Mouse (Mus musculus): Measurements from ENCODE around the gene Zfp111. TPM values are rescaled to one million over a fixed set of nuclear protein-coding genes. Genes with fewer than 3 reads are reported as not detected.

The Zfp111 gene
- polyA plus RNA-seq, 1 experiment, result 2.2 TPM

DNA sequence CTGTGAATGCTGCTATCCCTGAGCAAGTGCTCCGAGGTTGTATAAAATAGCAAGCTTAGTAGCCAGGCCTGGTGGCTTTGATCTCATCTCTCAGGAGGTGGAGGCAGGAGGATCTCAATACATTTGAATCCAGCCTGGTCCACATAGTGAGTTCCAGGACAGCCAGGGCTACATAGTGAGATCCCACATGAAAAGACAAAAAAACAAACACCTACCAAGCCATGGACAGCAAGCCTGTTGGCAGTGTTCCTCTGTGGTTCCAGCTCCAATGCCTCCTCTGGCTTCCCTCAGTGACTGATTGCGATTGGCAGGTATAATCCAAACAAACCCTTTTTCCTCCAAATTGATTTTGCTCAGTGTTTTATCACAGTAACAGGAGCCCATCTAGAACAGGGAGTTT, 947 bp downstream of the Zfp111 start:
- H3K27ac ChIP-seq (ENCODE audit: insufficient read depth, low read depth, low read length), result no peak overlapping the region
- H3K27me3 ChIP-seq (replicated peaks; ENCODE audit: control insufficient read depth, insufficient read depth, low read length), result no peaks in the 10 kb centered on the region
- 81% methylated on average over 2 of the region's 2 CpGs for WGBS
- H3K4me1 ChIP-seq (ENCODE audit: control insufficient read depth, insufficient read depth, low read length), result no peaks in the 10 kb centered on the region
- TF ChIP-seq CTCF (conservative IDR thresholded peaks at IDR 0.05; ENCODE audit: insufficient read depth, insufficient read length, low read depth, low read length), result no peak
- no peaks in the 10 kb centered on the region for H3K36me3 ChIP-seq (ENCODE audit: control insufficient read depth, insufficient read depth, low read length)
- no peak overlapping the region for H3K4me3 ChIP-seq (ENCODE audit: insufficient read depth, low read depth, low read length)
- DNase-seq, result no peak

- DNase-seq, result no peak
- no peak overlapping the region for H3K27ac ChIP-seq (ENCODE audit: insufficient read depth, low read depth, low read length)
- WGBS, result 60% methylated on average over 7 of the region's 7 CpGs
- H3K27me3 ChIP-seq (replicated peaks; ENCODE audit: control insufficient read depth, insufficient read depth, low read length), result no peaks in the 10 kb centered on the region
- no peak overlapping the region for H3K4me3 ChIP-seq (ENCODE audit: insufficient read depth, low read depth, low read length)
- H3K4me1 ChIP-seq (ENCODE audit: control insufficient read depth, insufficient read depth, low read length), result no peaks in the 10 kb centered on the region
- TF ChIP-seq CTCF (conservative IDR thresholded peaks at IDR 0.05; ENCODE audit: insufficient read depth, insufficient read length, low read depth, low read length), result no peak
- TF ChIP-seq POLR2A (IDR thresholded peaks at IDR 0.05; ENCODE audit: low read depth, low read length), result no peak
- no peaks in the 10 kb centered on the region; the same call in 1 of the 2 replicates for H3K36me3 ChIP-seq (ENCODE audit: control insufficient read depth, insufficient read depth, low read length)
Observed at GRCm38 (mm10) chr7:24208282-24208886, 2.9 kb downstream of the Zfp111 start.

- Histone ChIP-seq H3K4me3 (ENCODE audit: insufficient read depth, low read depth, low read length) (peak overlapping the region; percentile 82), H3K27ac (ENCODE audit: insufficient read depth, low read depth, low read length) (no peak overlapping the region), H3K36me3 (ENCODE audit: control insufficient read depth, insufficient read depth, low read length) (no peaks in the 10 kb centered on the region; the same call in 1 of the 2 replicates), H3K27me3 (replicated peaks; ENCODE audit: control insufficient read depth, insufficient read depth, low read length) (no peaks in the 10 kb centered on the region), H3K4me1 (ENCODE audit: control insufficient read depth, insufficient read depth, low read length) (no peaks in the 10 kb centered on the region)
- 12% methylated on average over 24 of the region's 24 CpGs for WGBS
- 0 out of 2 replicates have a peak, but pooled peaks have one; percentile 13 for TF ChIP-seq CTCF (conservative IDR thresholded peaks at IDR 0.05; ENCODE audit: insufficient read depth, insufficient read length, low read depth, low read length)
- no peak for TF ChIP-seq POLR2A (IDR thresholded peaks at IDR 0.05; ENCODE audit: low read depth, low read length)
- peak; percentile 90 for DNase-seq
Observed at GRCm38 (mm10) chr7:24207488-24208261, 3.6 kb downstream of the Zfp111 start.

DNA sequence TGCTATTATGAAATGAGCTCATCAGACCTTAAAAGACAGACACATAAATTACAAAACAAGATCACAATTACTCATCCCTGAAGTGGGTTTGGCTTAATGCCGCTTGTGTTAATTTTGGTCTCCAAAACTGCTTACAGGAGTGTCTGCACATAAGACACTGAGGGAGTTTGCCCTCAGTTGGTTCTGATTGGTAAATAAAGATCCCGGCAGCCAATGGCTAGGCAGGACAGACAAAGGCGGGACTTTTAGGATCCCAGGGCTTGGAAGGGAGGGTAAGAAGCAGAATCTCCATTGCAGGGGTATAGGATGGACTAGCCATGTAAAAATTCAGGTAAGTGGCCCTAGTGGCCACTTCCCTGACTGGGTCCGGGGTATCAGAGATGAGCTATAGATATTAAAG, 14.3 kb downstream of the Zfp111 start:
- H3K36me3 ChIP-seq (ENCODE audit: control insufficient read depth, insufficient read depth, low read length), result peaks cover 11% of the 10 kb centered on the region
- WGBS, result 97% methylated on average over 4 of the region's 4 CpGs

GRCm38 (mm10) chr7:24193157-24193556, 18.1 kb downstream of the Zfp111 start:
- no peak for TF ChIP-seq CTCF (conservative IDR thresholded peaks at IDR 0.05; ENCODE audit: insufficient read depth, insufficient read length, low read depth, low read length)
- TF ChIP-seq POLR2A (IDR thresholded peaks at IDR 0.05; ENCODE audit: low read depth, low read length), result no peak
- no peak overlapping the region for H3K27ac ChIP-seq (ENCODE audit: insufficient read depth, low read depth, low read length)
- H3K4me1 ChIP-seq (ENCODE audit: control insufficient read depth, insufficient read depth, low read length), result no peaks in the 10 kb centered on the region
- no peak for DNase-seq
- H3K27me3 ChIP-seq (replicated peaks; ENCODE audit: control insufficient read depth, insufficient read depth, low read length), result no peaks in the 10 kb centered on the region
- H3K36me3 ChIP-seq (ENCODE audit: control insufficient read depth, insufficient read depth, low read length), result peaks cover 1% of the 10 kb centered on the region
- H3K4me3 ChIP-seq (ENCODE audit: insufficient read depth, low read depth, low read length), result no peak overlapping the region
- 72% methylated on average over 3 of the region's 3 CpGs for WGBS

More for the DNA sequence above, 14.3 kb downstream of the Zfp111 start:
- no peaks in the 10 kb centered on the region for H3K4me1 ChIP-seq (ENCODE audit: control insufficient read depth, insufficient read depth, low read length)
- no peak for DNase-seq
- TF ChIP-seq CTCF (conservative IDR thresholded peaks at IDR 0.05; ENCODE audit: insufficient read depth, insufficient read length, low read depth, low read length) (no peak), POLR2A (IDR thresholded peaks at IDR 0.05; ENCODE audit: low read depth, low read length) (no peak)
- H3K27me3 ChIP-seq (replicated peaks; ENCODE audit: control insufficient read depth, insufficient read depth, low read length), result no peaks in the 10 kb centered on the region
- H3K4me3 ChIP-seq (ENCODE audit: insufficient read depth, low read depth, low read length), result no peak overlapping the region
- H3K27ac ChIP-seq (ENCODE audit: insufficient read depth, low read depth, low read length), result no peak overlapping the region

GRCm38 (mm10) chr7:24191361-24191760, 19.9 kb downstream of the Zfp111 start:
- Histone ChIP-seq H3K4me3 (ENCODE audit: insufficient read depth, low read depth, low read length) (no peak overlapping the region), H3K27me3 (replicated peaks; ENCODE audit: control insufficient read depth, insufficient read depth, low read length) (no peaks in the 10 kb centered on the region), H3K27ac (ENCODE audit: insufficient read depth, low read depth, low read length) (no peak overlapping the region), H3K36me3 (ENCODE audit: control insufficient read depth, insufficient read depth, low read length) (peaks cover 1% of the 10 kb centered on the region; the same call in 1 of the 2 replicates), H3K4me1 (ENCODE audit: control insufficient read depth, insufficient read depth, low read length) (no peaks in the 10 kb centered on the region)
- 95% methylated on average over 2 of the region's 2 CpGs for WGBS
- no peak for DNase-seq
- TF ChIP-seq CTCF (conservative IDR thresholded peaks at IDR 0.05; ENCODE audit: insufficient read depth, insufficient read length, low read depth, low read length) (no peak), POLR2A (IDR thresholded peaks at IDR 0.05; ENCODE audit: low read depth, low read length) (no peak)

GRCm38 (mm10) chr7:24189571-24189944, 21.7 kb downstream of the Zfp111 start:
- WGBS, result 76% methylated on average over 5 of the region's 5 CpGs
- Histone ChIP-seq H3K4me1 (ENCODE audit: control insufficient read depth, insufficient read depth, low read length) (no peaks in the 10 kb centered on the region), H3K4me3 (ENCODE audit: insufficient read depth, low read depth, low read length) (no peak overlapping the region), H3K27me3 (replicated peaks; ENCODE audit: control insufficient read depth, insufficient read depth, low read length) (no peaks in the 10 kb centered on the region), H3K27ac (ENCODE audit: insufficient read depth, low read depth, low read length) (no peak overlapping the region), H3K36me3 (ENCODE audit: control insufficient read depth, insufficient read depth, low read length) (no peaks in the 10 kb centered on the region)
- no peak for DNase-seq
- TF ChIP-seq CTCF (conservative IDR thresholded peaks at IDR 0.05; ENCODE audit: insufficient read depth, insufficient read length, low read depth, low read length) (no peak), POLR2A (IDR thresholded peaks at IDR 0.05; ENCODE audit: low read depth, low read length) (no peak)
